In the genomic region with DNA sequence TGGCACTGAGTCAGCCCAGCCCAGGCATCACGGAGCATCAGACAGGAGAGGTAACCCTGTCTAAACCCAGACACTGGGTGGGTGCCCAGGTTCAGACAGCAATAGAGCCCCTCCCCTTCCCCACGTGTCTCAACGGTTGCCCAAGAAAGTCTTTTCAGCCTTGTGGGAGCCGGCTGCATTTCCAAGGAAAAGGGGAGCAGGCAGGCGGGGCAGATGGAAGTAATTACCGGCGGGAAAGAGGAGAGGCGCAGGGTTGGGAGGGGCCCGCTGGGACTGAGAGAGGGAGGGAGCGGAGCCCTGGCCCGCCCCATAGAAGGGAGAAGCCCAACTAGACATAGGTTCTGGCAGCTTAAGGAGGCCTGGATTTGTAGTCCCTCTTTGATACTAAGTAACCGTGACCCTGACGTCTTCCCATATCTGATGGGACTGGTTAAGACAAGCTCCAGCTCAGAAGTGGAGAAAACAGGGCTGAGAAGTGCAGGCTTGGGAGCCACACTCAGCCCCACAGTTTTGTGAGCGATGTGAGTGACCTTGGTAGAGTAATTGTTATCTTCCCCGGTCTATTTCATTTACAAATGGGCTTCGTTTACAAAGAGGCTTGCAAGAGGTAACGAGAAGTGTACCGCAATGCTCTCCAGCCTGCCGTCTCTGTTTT, we compare ENCODE assay signal across 8 mouse cellular contexts. TPM values are rescaled to one million over a fixed set of nuclear protein-coding genes. Genes with fewer than 3 reads are reported as not detected.
A peak's percentile ranks its signal among the peaks of the same experiment; 100 is the strongest.
DNase-seq lines count a peak whose midpoint lies in the region; ATAC-seq lines count a peak whose summit lies in the region.

No protein-coding gene starts in this region.

- peaks cover 59% of the 10 kb centered on the region for H3K4me1 ChIP-seq in heart, embryonic 15.5 days (replicated peaks)
- H3K4me1 ChIP-seq in liver, embryonic 13.5 days (replicated peaks) = peaks cover 91% of the 10 kb centered on the region
- H3K4me1 ChIP-seq in neural tube, embryonic 15.5 days = peaks cover 34% of the 10 kb centered on the region

- H3K9me3 ChIP-seq in heart, embryonic 15.5 days (replicated peaks) = no peaks in the 10 kb centered on the region
- H3K9me3 ChIP-seq in liver, embryonic 13.5 days (replicated peaks) = no peaks in the 10 kb centered on the region
- no peaks in the 10 kb centered on the region for H3K9me3 ChIP-seq in neural tube, embryonic 15.5 days (replicated peaks)

- ATAC-seq in heart, embryonic 15.5 days (replicated peaks; ENCODE audit: insufficient number of reproducible peaks, insufficient read depth, low FRiP score, low read depth) = no peak
- no peak for ATAC-seq in liver, embryonic 13.5 days (ENCODE audit: low read depth)
- ATAC-seq in neural tube, embryonic 15.5 days (ENCODE audit: low FRiP score) = no peak
- ATAC-seq in erythroid progenitor cell, adult 5-6 weeks (replicated peaks; ENCODE audit: low FRiP score, poor library complexity, severe bottlenecking) = no peak

- no peaks in the 10 kb centered on the region for H3K36me3 ChIP-seq in heart, embryonic 15.5 days
- H3K36me3 ChIP-seq in liver, embryonic 13.5 days = peaks cover 42% of the 10 kb centered on the region
- H3K36me3 ChIP-seq in neural tube, embryonic 15.5 days = no peaks in the 10 kb centered on the region

- no peak overlapping the region for H3K4me3 ChIP-seq in heart, embryonic 15.5 days
- H3K4me3 ChIP-seq in liver, embryonic 13.5 days (replicated peaks) = 0 out of 2 replicates have a peak overlapping the region, but pooled peaks have one; percentile 2
- H3K4me3 ChIP-seq in neural tube, embryonic 15.5 days (replicated peaks) = no peak overlapping the region

- DNase-seq in right cerebral cortex, adult 18-20 months = peak; percentile 35
- DNase-seq in right cerebral cortex, adult 2 months (ENCODE audit: low spot score in 2 of 2) = no peak
- DNase-seq in fibroblast of lung, adult 2 months (ENCODE audit: low read depth) = peak; percentile 85
- no peak for DNase-seq in liver, embryonic 13.5 days
- no peak for DNase-seq in thymus, postnatal 4 days

- H3K27me3 ChIP-seq in heart, embryonic 15.5 days = no peaks in the 10 kb centered on the region
- no peaks in the 10 kb centered on the region for H3K27me3 ChIP-seq in liver, embryonic 13.5 days
- no peaks in the 10 kb centered on the region for H3K27me3 ChIP-seq in neural tube, embryonic 15.5 days (replicated peaks)

- H3K9ac ChIP-seq in heart, embryonic 15.5 days = no peak overlapping the region
- peak overlapping the region; percentile 41; the same call in 1 of the 2 replicates for H3K9ac ChIP-seq in liver, embryonic 13.5 days
- H3K9ac ChIP-seq in neural tube, embryonic 15.5 days (replicated peaks) = no peak overlapping the region

- 0 out of 2 replicates have a peak overlapping the region, but pooled peaks have one; percentile 14 for H3K4me2 ChIP-seq in heart, embryonic 15.5 days
- H3K4me2 ChIP-seq in liver, embryonic 13.5 days = peak overlapping the region; percentile 45; the same call in 1 of the 2 replicates
- H3K4me2 ChIP-seq in neural tube, embryonic 15.5 days = peak overlapping the region; percentile 36

- H3K27ac ChIP-seq in heart, embryonic 15.5 days = no peak overlapping the region
- H3K27ac ChIP-seq in liver, embryonic 13.5 days = peak overlapping the region; percentile 83
- no peak overlapping the region for H3K27ac ChIP-seq in neural tube, embryonic 15.5 days (replicated peaks)

- 44% methylated on average over 19 of the region's 19 CpGs for WGBS in heart, embryonic 15.5 days
- 66% methylated on average over 19 of the region's 19 CpGs for WGBS in liver, embryonic 13.5 days (ENCODE audit: insufficient replicate concordance)
- 19% methylated on average over 19 of the region's 19 CpGs for WGBS in neural tube, embryonic 15.5 days

RNA-seq across cellular contexts. Expression of a gene that starts 7.0 kb away (rescaled TPM):
- 22.3 and 23.0 TPM in 2 replicates for polyA plus RNA-seq in heart, embryonic 15.5 days (2015; fragmentation: Nextera tagmentation; extraction: Ambion mirVana)
- polyA plus RNA-seq in liver, embryonic 13.5 days (2015; fragmentation: Nextera tagmentation; extraction: Ambion mirVana) = 24.1 and 26.1 TPM in 2 replicates
- polyA plus RNA-seq in neural tube, embryonic 15.5 days (2015; fragmentation: Nextera tagmentation; extraction: Ambion mirVana) = 11.4 and 15.6 TPM in 2 replicates
- 25.2 and 41.5 TPM in 2 replicates for total RNA-seq in erythroid progenitor cell, adult 5-6 weeks (2015; ENCODE audit: low replicate concordance)
- total RNA-seq in erythroid progenitor cell, adult 5-6 weeks (2017; ENCODE audit: low replicate concordance) = 35.2 and 37.9 TPM in 2 replicates

Comparison
In these comparisons a context has a peak if more than half of its experiments do, and no peak if none do; other contexts are left out.
1. DNase-seq: peak in right cerebral cortex, adult 18-20 months (single experiment) and fibroblast of lung, adult 2 months (single experiment); none in right cerebral cortex, adult 2 months (0 of 2), liver, embryonic 13.5 days (single experiment) and thymus, postnatal 4 days (single experiment).
2. Peak in every context shown above with its lines, with median percentiles within 50 percentile points of each other: H3K4me2 ChIP-seq.